Mouse (Mus musculus) T-helper 2 cell (primary cell): ENCODE results near the gene Mitf.

Source experiments
- in situ Hi-C: fragments of 300-600 bp; cut with MboI, MseI; formaldehyde crosslinking; loops from one replicate; pipeline ENCODE4 v1.15.1; 2025; ENCODE audit warnings: high pct_unique_total_duplicates

Mitf gene

DNA sequence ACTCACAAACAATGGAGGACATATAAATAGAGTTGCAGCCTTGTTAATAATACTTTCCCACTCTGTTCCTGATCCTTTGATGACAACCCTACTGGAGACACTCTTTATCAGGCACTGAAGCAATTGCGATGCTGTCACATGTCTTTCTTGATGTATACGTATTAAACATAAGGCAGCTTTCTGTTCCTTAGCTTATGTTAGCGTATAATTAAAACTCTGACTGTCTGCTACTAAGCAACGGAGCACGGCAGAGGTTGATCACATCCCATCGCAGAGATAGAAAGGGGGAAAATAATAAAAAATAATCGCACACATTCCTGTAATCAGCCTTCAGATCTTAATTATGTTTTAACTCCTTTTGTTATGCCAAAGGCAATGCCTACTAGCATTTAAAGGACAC, 234.9 kb downstream of the Mitf start:
- in situ Hi-C loops = no loop called here

DNA sequence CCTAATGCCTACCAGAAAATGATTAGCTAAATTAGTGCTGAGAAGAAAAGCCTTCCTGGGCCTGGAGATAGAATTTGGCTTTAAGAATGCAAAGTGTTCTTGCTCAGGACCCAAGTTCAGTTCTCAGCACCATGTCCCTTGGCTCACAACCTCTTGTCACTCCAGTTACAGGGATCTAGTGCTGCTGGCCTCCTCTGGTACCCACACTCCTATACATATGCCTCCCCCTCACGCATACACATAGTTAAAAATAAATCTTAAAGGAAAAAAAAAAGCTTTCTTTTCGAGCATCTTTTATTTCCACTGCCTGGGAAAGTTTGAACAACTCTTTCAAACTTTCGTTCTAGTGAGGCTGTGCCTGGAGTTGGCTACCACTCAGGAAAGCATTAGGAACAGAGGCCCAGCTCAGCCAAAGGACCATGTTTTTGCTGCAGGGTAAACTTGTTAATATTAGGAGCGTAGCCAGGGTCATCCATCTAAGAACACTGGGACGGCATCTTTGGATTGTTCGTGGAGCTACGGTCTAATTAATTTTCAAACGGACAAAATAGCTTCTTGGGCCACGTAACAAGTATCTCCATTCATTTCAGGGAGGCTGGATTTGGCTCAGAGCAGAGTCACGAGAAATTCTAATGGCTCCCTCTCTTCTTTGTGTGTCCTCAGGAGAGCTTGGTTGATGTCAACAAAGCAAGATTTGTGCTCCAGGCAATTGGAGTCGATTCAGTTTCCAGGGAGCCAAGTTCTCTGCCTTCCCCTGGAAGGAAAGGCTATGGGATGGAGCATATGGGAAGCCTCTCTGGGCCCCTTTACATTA, 239.7 kb downstream of the Mitf start:
- in situ Hi-C loops = no loop called here

DNA sequence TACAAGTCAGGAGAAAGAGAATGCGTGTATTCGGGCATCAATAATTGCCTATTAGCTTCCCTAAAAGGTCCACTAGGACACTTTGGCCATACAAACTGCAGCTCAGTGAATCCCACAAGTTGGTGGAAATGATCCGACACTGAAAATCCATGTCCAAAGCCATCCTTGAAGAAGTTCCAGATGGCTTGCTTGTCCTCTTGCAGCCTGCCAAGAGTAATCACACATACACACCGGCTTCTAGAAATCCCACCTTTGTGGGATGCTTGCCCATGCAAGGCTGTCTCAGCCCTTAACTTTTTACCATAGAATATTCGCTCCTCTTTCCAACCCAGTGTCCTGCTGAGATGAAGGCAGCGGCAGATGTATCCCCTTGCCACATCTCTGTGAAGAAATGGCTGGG, 240.9 kb downstream of the Mitf start:
- in situ Hi-C loops = no loop called here

DNA sequence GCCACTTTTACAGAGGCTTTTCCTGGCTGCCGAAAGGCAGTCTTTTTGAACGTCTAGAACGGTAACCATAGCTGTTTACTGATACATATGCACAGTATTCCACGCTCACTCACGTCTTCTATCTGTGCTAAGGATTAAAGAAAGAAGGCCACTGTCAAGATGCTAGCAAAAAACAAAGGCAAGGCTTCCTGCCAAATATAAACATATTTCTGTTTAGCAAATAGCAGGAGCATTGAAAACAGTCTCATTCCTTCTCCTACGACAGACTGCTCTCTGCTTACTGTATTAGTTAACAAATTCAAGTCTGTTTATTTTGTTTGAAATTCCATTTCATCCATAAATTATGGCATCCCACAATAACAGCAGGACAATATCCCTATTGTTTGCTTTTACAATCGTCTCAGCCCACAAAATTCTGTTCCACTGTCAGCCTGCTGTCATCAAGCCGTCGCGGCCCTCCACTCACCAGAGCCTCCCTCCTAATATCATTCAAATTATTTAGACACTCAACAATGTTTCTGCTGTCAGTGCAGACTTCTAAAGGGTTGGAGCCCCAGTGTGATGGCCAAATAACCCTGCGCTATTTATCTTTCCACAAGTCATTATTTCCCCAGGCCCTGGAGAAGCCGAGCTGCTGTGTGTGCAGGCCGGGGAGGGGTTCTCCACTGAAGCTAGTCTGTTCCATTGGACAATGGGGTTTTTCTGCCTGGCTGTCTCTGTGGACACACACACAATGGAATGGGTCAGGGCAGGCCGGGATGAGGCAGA, 242.0 kb downstream of the Mitf start:
- in situ Hi-C loops = no loop called here

DNA sequence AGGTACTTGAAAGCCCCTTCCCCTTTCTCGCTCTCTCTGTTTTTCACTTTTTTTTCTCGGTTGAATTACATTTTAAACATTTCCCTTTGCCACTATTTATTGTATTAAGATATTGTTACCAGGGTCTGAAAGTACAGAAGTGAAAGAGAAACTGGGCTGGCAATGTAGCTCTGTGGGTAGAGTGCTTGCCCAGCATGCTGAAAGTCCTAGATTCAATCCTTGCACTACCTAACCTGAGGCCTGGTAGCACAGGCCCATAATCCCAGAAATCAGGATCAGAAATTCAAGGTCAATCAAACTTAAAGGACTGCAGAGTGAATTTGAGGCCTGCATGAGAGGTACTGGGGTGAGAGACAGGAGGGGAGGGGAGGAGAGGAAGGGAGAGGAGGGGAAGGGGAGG, 242.7 kb downstream of the Mitf start:
- in situ Hi-C loops = no loop called here

DNA sequence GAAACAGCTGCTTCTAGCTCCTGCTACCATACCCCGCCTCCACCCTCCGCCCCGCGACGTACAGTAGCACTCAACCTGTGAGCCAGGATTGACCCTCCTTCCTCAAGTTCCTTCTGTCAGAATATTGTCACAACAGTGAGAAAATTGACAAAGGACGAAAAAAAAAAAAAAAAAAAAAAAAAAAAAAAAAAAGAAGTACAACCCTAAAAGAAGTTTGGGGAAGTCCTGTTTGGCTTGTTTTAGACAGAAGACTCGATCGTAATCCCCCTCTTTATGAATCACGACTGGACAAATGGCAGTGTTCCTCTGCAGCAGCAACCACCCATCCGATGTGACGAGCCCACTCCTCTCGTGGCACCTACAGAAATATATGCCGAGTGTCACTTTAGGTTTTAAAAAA, 255.0 kb downstream of the Mitf start:
- in situ Hi-C loops = no loop called here

DNA sequence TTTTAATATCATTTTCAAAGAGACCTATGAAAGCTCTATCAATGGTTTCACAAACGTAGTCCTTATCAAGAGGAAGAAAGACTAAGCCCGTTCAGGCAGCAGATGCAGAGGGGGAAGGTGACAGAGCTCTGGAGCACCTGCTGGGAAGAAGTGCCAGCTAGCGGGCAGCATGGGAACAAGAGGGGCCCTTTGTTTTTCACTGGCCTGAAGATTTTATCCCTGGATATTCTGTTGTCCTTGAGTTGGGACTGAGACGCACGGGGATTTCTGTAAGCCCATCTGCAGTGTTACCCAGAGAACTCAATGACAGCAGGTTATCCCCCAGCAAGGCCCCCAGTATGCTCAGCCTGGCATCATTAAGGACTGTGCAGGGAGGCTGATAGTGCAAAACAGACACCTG, 258.1 kb downstream of the Mitf start:
- in situ Hi-C loops = no loop called here

DNA sequence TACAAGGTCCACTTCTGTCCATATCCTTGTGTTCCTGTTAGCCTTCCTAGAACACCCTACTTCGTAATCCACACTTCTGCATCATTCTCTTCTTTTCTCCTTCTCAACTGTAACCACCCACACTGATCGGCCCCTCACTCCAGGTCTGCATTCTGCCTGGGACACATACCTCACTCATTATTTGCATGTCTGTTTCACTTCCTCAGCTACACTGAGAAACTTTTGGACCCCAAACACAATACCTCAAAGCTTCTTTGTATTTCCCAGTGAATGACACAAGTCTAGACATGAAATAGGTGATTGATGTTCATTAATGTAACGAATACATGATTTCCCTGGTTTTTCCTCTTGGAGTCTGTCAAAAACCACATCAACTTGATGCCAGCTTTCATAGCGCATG, 259.6 kb downstream of the Mitf start:
- in situ Hi-C loops = no loop called here
